Mouse (Mus musculus) mammary gland, adult 2 months (tissue): ENCODE measurements around the gene Atp13a3. TPM values are rescaled to one million over a fixed set of nuclear protein-coding genes. Genes with fewer than 3 reads are reported as not detected.

Experiments
- polyA plus RNA-seq: library from polyadenylated mRNA; depleted of rRNA; stranded (reverse); fragments of >200 nt; gene quantifications from 2 replicates; pipeline ENCODE4 v1.2.3, GENCODE M21; 2012; ENCODE audit warnings: low replicate concordance; rRNA removed

The Atp13a3 gene
- 44.3 and 53.0 TPM in 2 replicates for polyA plus RNA-seq

DNA sequence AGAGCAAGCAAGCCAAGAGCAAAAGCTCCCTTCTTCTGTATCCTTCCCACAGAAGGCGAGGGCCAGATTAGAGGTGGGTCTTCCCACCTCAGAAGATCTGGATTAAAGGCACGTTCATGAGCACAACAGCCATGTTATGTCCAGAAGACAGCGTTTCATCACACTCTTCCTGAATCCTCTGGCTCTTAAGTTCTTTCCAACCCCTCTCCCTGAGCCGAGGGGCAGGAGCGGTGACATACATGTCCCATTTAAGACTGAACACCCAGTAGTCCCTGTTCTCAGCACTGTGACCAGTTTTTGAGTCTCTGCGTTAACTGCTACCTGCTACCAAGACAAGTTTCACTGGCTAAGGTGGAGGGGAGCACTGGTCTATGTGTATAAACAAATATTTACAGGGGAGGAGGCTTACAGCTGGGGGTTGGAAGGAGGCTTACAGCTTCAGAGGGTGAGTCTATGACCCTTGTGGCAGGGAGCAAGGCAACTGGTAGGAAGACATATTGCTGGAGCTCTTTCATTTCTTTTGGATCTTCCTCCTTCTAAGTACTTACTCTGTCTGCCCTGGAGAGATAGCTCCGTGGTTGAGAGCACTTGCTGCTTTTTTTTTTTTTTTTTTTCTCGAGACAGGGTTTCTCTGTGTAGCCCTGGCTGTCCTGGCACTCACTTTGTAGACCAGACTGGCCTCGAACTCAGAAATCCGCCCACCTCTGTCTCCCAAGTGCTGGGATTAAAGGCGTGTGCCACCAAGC, at the start of gene Atp13a3:
TSS of gene Atp13a3 (minus strand) at position 51 of the 746 bp plus-strand sequence.

DNA sequence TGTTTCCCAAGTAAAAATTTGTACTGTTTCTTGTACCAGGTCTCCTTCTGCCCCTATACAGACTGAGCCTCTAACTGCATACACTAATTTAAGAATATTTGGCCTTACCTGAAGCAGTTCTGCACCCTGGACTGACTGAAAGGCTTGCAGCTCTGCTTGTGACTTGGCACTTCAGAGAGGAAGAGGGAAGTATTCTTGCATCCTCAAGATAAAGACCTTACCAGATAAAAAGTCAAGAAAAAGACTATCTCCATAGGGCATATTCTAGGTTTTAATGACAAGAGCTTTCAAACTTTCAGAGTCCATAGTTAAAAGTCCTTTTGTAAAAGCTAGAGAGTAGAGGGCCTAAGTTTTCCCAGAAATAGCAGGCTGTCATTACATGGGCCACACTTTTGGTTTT, 95.1 kb downstream of the Atp13a3 start, which contains the start of gene Gp5:
TSS of gene Gp5 (minus strand) at position 133 of the 400 bp plus-strand sequence.

DNA sequence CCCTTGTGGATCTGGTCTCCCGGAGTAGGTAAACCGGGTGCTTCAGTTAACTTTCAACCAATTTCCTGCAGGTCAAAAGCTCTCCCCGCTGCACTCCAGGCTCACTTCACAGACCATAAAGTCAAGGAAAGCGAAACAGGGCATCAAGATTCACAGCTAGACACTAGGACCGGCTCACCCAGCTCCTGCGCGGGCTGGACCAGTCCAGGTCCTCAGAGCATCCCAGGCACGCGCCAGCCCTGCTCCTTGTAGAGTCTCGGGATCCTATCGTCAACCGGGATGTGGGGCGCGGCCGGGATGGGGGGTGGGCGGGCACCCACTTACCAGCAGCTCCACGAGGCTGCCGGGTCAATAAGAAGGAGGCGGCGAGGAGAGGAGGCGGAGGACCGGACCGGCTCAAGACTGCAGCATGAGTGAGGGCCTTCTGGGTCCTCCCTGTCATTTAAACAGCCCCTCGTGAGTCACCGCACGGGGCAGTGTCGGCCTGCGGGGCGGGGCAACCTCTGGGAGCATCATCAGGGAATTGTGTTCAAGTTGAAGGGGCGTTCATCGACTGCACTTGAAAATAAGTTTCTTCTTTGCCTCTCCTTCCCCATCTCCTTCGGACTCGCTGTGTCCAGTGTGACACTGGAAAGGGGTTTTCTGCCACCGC, 122.8 kb downstream of the Atp13a3 start, which contains the start of gene Lrrc15:
TSS of gene Lrrc15 (minus strand) at position 413 of the 652 bp plus-strand sequence.

DNA sequence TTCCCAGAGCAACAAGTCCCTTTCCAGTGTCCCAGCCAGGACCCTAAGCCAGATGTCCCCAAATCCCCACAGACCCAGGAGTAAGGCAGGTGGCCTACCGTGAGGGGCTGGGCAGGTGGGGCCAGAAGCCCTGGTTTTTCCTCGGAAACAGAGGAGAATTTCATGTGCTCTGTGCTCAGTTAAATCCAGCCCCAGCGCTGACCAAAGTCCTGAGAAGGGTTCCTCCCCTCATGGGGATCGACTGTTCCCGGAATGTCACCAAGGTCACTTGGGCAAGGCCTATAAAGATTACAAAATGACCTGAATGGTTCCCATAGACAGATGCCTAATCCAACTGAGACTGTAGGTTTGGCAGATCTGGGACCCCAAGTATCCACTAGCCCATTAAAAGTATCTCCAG, 138.4 kb downstream of the Atp13a3 start, which contains the start of gene Cpn2:
TSS of gene Cpn2 (minus strand) at position 141 of the 400 bp plus-strand sequence.

Other genes with a start within 250 kb of the Atp13a3 start
- gene Cpn2, start 138.5 kb downstream of the Atp13a3 start, polyA plus RNA-seq = 1.1 and 2.4 TPM in 2 replicates
- 4.2 and 5.7 TPM in 2 replicates for gene Lrrc15, start 122.7 kb downstream of the Atp13a3 start, polyA plus RNA-seq
- 0.75 and 2.0 TPM in 2 replicates for gene Gp5, start 95.2 kb downstream of the Atp13a3 start, polyA plus RNA-seq
- 8.6 and 8.9 TPM in 2 replicates for gene Tmem44, start 144.9 kb upstream of the Atp13a3 start, polyA plus RNA-seq
- gene Lsg1, start 181.6 kb upstream of the Atp13a3 start, polyA plus RNA-seq = 9.4 and 11.4 TPM in 2 replicates
- gene Fam43a, start 193.7 kb upstream of the Atp13a3 start, polyA plus RNA-seq = 47.5 and 112 TPM in 2 replicates